Mouse (Mus musculus): ENCODE results near the gene Etnk1. TPM values are rescaled to one million over a fixed set of nuclear protein-coding genes. Genes with fewer than 3 reads are reported as not detected.

Gene Etnk1
- 27.0 and 27.1 TPM in 2 replicates for total RNA-seq (2012; rRNA removed)
- 33.4 and 35.1 TPM in 2 replicates for total RNA-seq (2014; rRNA removed)
- polyA plus RNA-seq (2012; ENCODE audit: insufficient read length, low read depth), result 28.4 and 32.8 TPM in 2 replicates

DNA sequence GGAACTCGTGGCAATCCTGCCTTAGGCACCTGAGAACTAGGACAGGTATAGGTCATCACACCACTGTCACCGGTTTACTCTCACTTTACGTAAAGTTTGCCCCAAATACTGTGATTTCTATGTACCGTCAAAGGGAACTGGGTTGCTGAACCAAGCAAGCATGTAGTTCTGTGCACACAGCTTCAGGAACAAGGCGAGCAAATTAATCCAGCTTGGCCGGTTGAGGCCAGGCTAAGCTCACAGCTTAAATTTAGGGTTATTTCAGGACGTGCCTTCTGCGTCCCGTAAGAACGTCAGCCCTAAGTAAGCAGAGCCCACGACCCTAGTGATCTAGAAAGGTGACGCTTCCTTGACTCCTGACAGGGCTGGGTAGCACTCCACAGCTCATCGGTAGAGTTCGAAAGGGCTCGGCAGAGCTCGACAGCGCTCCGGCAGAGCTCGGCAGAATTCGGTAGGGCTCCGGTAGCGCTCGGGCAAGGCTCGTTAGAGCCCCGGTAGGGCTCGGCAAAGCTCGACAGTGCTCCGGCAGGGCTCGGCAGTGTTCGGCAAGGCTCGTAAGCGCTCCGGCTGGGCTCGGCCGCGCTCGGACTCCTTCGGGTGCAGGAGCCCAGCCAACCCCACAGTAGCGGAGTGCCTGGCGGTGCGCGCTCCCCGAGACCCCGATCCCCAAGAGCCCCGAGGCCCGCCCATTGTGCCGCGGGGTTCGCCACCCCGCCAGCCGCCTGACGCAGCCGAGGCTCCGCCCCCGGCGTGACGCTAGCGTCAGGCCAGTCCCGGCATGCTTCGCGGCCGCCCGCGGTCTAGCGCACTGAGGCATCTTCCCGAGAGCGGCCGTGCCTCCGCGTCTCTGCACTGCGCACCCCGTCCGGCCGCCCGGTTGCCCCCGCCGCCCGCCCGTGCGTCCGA, at the start of gene Etnk1:
TSS of gene Etnk1 (plus strand) at position 770 of the 906 bp plus-strand sequence.
- H3K79me2 ChIP-seq (replicated peaks; ENCODE audit: control insufficient read depth, extremely low read depth, insufficient read depth, poor library complexity, severe bottlenecking), result peaks cover 40% of the 10 kb centered on the region
- in situ Hi-C loops (cut with MboI; ENCODE audit: low pct_ligation_motif_present, low pct_unique_long_range_greater_than_20kb, low sequenced_read_pairs), result loop anchor here (5.0 kb wide), 1 partner anchor 49 kb away; no protein-coding TSS in a partner anchor
- peak within 1 kb of the TSS; percentile 63 for H3K4me2 ChIP-seq (ENCODE audit: insufficient read depth, low read depth, poor library complexity, severe bottlenecking)
- peaks cover 13 to 20% of the 10 kb centered on the region in 2 experiments for H3K4me1 ChIP-seq (ENCODE audit: control insufficient read depth in 1 of 2, insufficient read depth in 2 of 2)
- DNase-seq (ENCODE audit: extremely low read depth), result peak; percentile 85
- dilution Hi-C loops (cut with MboI; ENCODE audit: extremely low pct_ligation_motif_present, extremely low pct_unique_long_range_greater_than_20kb, low sequenced_read_pairs), result no loop called here
- peak within 1 kb of the TSS; percentile 64 for H3K27ac ChIP-seq (ENCODE audit: insufficient read depth, low read depth)
- no peaks in the 10 kb centered on the region for H3K27me3 ChIP-seq (replicated peaks)
- H3K4me3 ChIP-seq (replicated peaks in 1 of 3; ENCODE audit: low read depth in 2 of 3, low read length in 2 of 3, poor library complexity in 1 of 3), result peak within 1 kb of the TSS; percentile 87 to 95 (median 90)
- peaks cover 3 to 11% of the 10 kb centered on the region in 2 experiments for H3K36me3 ChIP-seq (replicated peaks in 1 of 2; ENCODE audit: control insufficient read depth in 1 of 2, insufficient read depth in 1 of 2, low read length in 1 of 2)
- peak within 1 kb of the TSS; percentile 99 for H3K9ac ChIP-seq (ENCODE audit: insufficient read depth, low read depth)
- no peaks in the 10 kb centered on the region for H3K9me3 ChIP-seq (replicated peaks; ENCODE audit: low read length)
- no peak for TF ChIP-seq MYC (IDR thresholded peaks at IDR 0.05; ENCODE audit: low read depth, low read length)
- TF ChIP-seq ETS1 (conservative IDR thresholded peaks at IDR 0.05; ENCODE audit: low read depth, low read length), result no peak
- TF ChIP-seq HCFC1 (IDR thresholded peaks at IDR 0.05; ENCODE audit: low read depth, low read length), result peak; percentile 67
- no peak for TF ChIP-seq USF2 (conservative IDR thresholded peaks at IDR 0.05; ENCODE audit: low read depth, low read length)
- TF ChIP-seq CHD2 (IDR thresholded peaks at IDR 0.05; ENCODE audit: low read length), result no peak
- TF ChIP-seq ELF1 (IDR thresholded peaks at IDR 0.05; ENCODE audit: low read depth, low read length), result no peak
- peak; percentile 66; the same call in 1 of the 2 replicates for TF ChIP-seq ZC3H11A (IDR thresholded peaks at IDR 0.05; ENCODE audit: low read depth, low read length)
- no peak for TF ChIP-seq JUN (IDR thresholded peaks at IDR 0.05; ENCODE audit: insufficient read depth, low read depth, low read length)
- no peak for TF ChIP-seq MEF2A (IDR thresholded peaks at IDR 0.05; ENCODE audit: borderline replicate concordance, low read depth, low read length)
- no peak for TF ChIP-seq USF1 (IDR thresholded peaks at IDR 0.05; ENCODE audit: low read depth, low read length)
- TF ChIP-seq TCF12 (IDR thresholded peaks at IDR 0.05; ENCODE audit: low read depth, low read length), result peak; percentile 86
- TF ChIP-seq RCOR1 (conservative IDR thresholded peaks at IDR 0.05; ENCODE audit: low read depth, low read length), result no peak
- peak; percentile 40; the same call in 1 of the 2 replicates for TF ChIP-seq CHD1 (IDR thresholded peaks at IDR 0.05; ENCODE audit: low read depth, low read length)
- TF ChIP-seq UBTF (IDR thresholded peaks at IDR 0.05; ENCODE audit: low read depth, low read length), result peak; percentile 100
- TF ChIP-seq ZNF384 (IDR thresholded peaks at IDR 0.05; ENCODE audit: low read depth, low read length), result no peak
- TF ChIP-seq NELFE (IDR thresholded peaks at IDR 0.05; ENCODE audit: low read depth, low read length), result peak; percentile 94
- TF ChIP-seq MAFK (IDR thresholded peaks at IDR 0.05; ENCODE audit: insufficient replicate concordance, low read length), result no peak
- no peak for TF ChIP-seq JUND (conservative IDR thresholded peaks at IDR 0.05; ENCODE audit: low read depth, low read length)
- peak; percentile 77 for TF ChIP-seq SIN3A (IDR thresholded peaks at IDR 0.05; ENCODE audit: low read length)
- TF ChIP-seq CTCF (conservative IDR thresholded peaks at IDR 0.05 in 1 of 2, IDR thresholded peaks at IDR 0.05 in 1 of 2; ENCODE audit: low read depth in 2 of 2, low read length in 2 of 2), result no peak
- no peak for TF ChIP-seq GABPA (IDR thresholded peaks at IDR 0.05; ENCODE audit: insufficient replicate concordance, low read depth, low read length)
- TF ChIP-seq EP300 (IDR thresholded peaks at IDR 0.05; ENCODE audit: low read length), result no peak
- TF ChIP-seq KAT2A (IDR thresholded peaks at IDR 0.05; ENCODE audit: insufficient replicate concordance, low read length), result peak; percentile 53; the same call in 1 of the 2 replicates
- peak; percentile 13; the same call in 1 of the 2 replicates for TF ChIP-seq MAX (IDR thresholded peaks at IDR 0.05; ENCODE audit: low read length)
- TF ChIP-seq E2F4 (IDR thresholded peaks at IDR 0.05; ENCODE audit: insufficient replicate concordance, low read depth, low read length), result no peak
- TF ChIP-seq MXI1 (IDR thresholded peaks at IDR 0.05; ENCODE audit: low read depth, low read length), result peak; percentile 29; the same call in 1 of the 2 replicates
- TF ChIP-seq PAX5 (IDR thresholded peaks at IDR 0.05; ENCODE audit: low read length), result no peak
- peak; percentile 95 for TF ChIP-seq ZMIZ1 (IDR thresholded peaks at IDR 0.05; ENCODE audit: low read depth, low read length)
- TF ChIP-seq POLR2AphosphoS2 (IDR thresholded peaks at IDR 0.05; ENCODE audit: low read depth, low read length), result peak; percentile 51; the same call in 1 of the 2 replicates
- TF ChIP-seq NRF1 (IDR thresholded peaks at IDR 0.05; ENCODE audit: low read depth, low read length), result peak; percentile 64
- no peak for TF ChIP-seq SMC3 (IDR thresholded peaks at IDR 0.05; ENCODE audit: low read depth, low read length)
- no peak; the same call in 1 of the 2 replicates for TF ChIP-seq IRF4 (IDR thresholded peaks at IDR 0.05; ENCODE audit: low read depth, low read length)
- TF ChIP-seq TBP (conservative IDR thresholded peaks at IDR 0.05; ENCODE audit: low read depth, low read length), result peak; percentile 65
- 0 out of 2 replicates have a peak, but pooled peaks have one; percentile 23 for TF ChIP-seq MAZ (IDR thresholded peaks at IDR 0.05; ENCODE audit: low read depth, low read length)
- TF ChIP-seq ZKSCAN1 (IDR thresholded peaks at IDR 0.05; ENCODE audit: borderline replicate concordance, low read depth, low read length), result no peak
- TF ChIP-seq POLR2A (IDR thresholded peaks at IDR 0.05; ENCODE audit: low read depth, low read length), result peak; percentile 87
- no peak for TF ChIP-seq RAD21 (IDR thresholded peaks at IDR 0.05; ENCODE audit: low read depth, low read length)

Data from CH12.LX (cell line).